Mouse (Mus musculus) forebrain, embryonic 11.5 days (tissue): ENCODE measurements around the gene Ifitm7. TPM values are rescaled to one million over a fixed set of nuclear protein-coding genes. Genes with fewer than 3 reads are reported as not detected.

Experiments
- ATAC-seq: fragments of 200-750 bp; cut with Nextera tagmentation; replicated peaks from 2 replicates; pipeline ENCODE4 v1.8.0; 2017; ENCODE audit warnings: moderate TSS enrichment; ENCODE audit not compliant: low FRiP score
- DNase-seq: peaks from one replicate; pipeline ENCODE4 v3.0.0-alpha.2; 2017; ENCODE audit warnings: low spot score
- H3K27ac ChIP-seq: fragments of 300-500 bp; sonication (generic); 2 replicates; pipeline ENCODE4 v1.5.1; 2014; ENCODE audit warnings: low read depth, low read length
- H3K27me3 ChIP-seq: fragments of 300-500 bp; sonication (generic); 2 replicates; pipeline ENCODE4 v1.6.1; 2014; ENCODE audit warnings: mild to moderate bottlenecking, low read length, mixed read lengths; ENCODE audit not compliant: control insufficient read depth, insufficient read depth
- H3K36me3 ChIP-seq: fragments of 300-500 bp; sonication (generic); 2 replicates; pipeline ENCODE4 v1.6.1; 2014; ENCODE audit warnings: mild to moderate bottlenecking, low read length, moderate library complexity, mixed read lengths; ENCODE audit not compliant: control insufficient read depth, insufficient read depth
- H3K4me1 ChIP-seq: fragments of 300-500 bp; sonication (generic); replicated peaks from 2 replicates; pipeline ENCODE4 v1.6.1; 2014; ENCODE audit warnings: low read length, mixed read lengths; ENCODE audit not compliant: control insufficient read depth, insufficient read depth
- H3K4me2 ChIP-seq: fragments of 300-500 bp; sonication (generic); 2 replicates; pipeline ENCODE4 v1.6.1; 2014; ENCODE audit warnings: low read depth, mild to moderate bottlenecking, low read length, moderate library complexity, mixed read lengths; ENCODE audit not compliant: severe bottlenecking
- H3K4me3 ChIP-seq: fragments of 300-500 bp; sonication (generic); 2 replicates; pipeline ENCODE4 v1.5.1; 2014; ENCODE audit warnings: low read depth, low read length
- H3K9ac ChIP-seq: fragments of 300-500 bp; sonication (generic); 2 replicates; pipeline ENCODE4 v1.6.1; 2014; ENCODE audit warnings: low read length
- H3K9me3 ChIP-seq: fragments of 300-500 bp; sonication (generic); 2 replicates; pipeline ENCODE4 v1.6.1; 2016; ENCODE audit warnings: low read length, mixed read lengths; ENCODE audit not compliant: control insufficient read depth
- WGBS: fragments of 180-500 bp; shearing (Covaris S2); extraction: QIAGEN DNeasy Blood & Tissue Kit; methylation state at CpG from one replicate; pipeline ENCODE4 v1.1.7; 2014; 5-methylcytosine and 5-hydroxymethylcytosine counted together
- polyA plus RNA-seq: library from polyadenylated mRNA; unstranded; fragments of >200 nt; fragmentation: Nextera tagmentation; extraction: Ambion mirVana; gene quantifications from 2 replicates; pipeline ENCODE4 v1.2.1, GENCODE M21; 2014

The Ifitm7 gene
- polyA plus RNA-seq, 1 experiment from 2014 or later, result 1.1 TPM

DNA sequence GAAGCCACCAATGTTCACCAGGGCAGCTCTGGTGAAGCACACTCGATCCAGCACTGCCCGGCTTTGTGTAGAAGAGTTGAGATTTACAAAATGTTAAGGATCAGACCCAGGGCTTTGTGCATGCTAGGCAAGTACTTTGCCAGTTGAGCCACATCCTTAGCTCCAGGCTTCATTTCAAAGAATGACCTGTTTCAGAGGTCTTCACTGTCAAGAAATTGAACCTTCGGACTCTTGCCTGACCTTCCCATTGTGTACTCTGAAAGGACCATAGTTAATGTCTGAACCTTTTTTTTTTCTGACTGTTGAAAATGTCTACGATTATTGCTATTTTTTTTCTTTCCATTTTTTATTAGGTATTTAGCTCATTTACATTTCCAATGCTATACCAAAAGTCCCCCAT is 23.3 kb upstream of the Ifitm7 start:
- no peaks in the 10 kb centered on the region for H3K9me3 ChIP-seq
- H3K36me3 ChIP-seq, result no peaks in the 10 kb centered on the region
- no peak overlapping the region for H3K27ac ChIP-seq
- no peaks in the 10 kb centered on the region for H3K4me1 ChIP-seq
- H3K4me2 ChIP-seq, result no peak overlapping the region
- no peak for DNase-seq
- H3K27me3 ChIP-seq, result no peaks in the 10 kb centered on the region
- 90% methylated on average over 4 of the region's 4 CpGs for WGBS
- no peak overlapping the region for H3K9ac ChIP-seq
- H3K4me3 ChIP-seq, result no peak overlapping the region
- no peak for ATAC-seq

DNA sequence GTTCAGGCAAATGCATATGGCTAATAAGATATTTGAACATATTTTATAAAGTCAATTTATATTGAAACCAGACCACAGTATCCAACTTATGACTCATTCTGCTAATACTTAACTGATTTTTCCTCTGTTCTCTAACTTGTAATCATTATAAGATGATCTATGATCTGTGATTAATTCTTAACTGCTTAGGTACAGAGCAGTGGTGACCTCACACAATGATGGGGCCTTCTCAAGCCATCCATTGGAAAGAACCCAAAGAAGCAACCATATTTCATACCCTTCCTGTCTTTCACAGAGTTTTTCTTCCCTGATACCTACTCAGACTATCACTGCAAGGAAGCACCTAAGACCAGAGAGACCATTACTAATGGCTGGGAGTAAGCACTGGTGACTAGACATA is 22.0 kb upstream of the Ifitm7 start:
- Histone ChIP-seq H3K4me2 (no peak overlapping the region), H3K36me3 (no peaks in the 10 kb centered on the region), H3K27ac (no peak overlapping the region), H3K27me3 (no peaks in the 10 kb centered on the region), H3K4me1 (no peaks in the 10 kb centered on the region), H3K9ac (no peak overlapping the region), H3K9me3 (no peaks in the 10 kb centered on the region), H3K4me3 (no peak overlapping the region)
- ATAC-seq (no peak), DNase-seq (no peak)

DNA sequence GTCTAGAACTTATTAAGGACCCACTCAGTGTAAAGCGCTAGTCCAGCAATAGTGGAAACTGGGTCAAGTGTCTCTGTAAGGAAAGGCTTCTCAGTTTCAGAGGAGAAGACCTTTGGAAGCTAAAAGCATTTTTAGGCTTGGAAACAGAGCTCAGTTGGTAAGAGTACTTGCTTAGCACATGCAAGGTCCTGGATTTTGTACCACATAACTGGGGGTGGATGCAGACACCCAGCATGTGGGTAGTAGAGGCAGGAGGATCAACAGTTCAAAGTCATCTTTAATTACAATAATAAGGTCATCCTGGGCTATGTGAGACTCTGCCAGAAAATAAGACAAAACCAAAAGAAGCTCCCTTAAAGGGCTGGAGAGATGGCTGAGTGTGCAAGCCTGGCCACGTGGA is 21.4 kb upstream of the Ifitm7 start:
- Histone ChIP-seq H3K9ac (no peak overlapping the region), H3K9me3 (no peaks in the 10 kb centered on the region), H3K36me3 (no peaks in the 10 kb centered on the region), H3K4me3 (no peak overlapping the region), H3K27me3 (no peaks in the 10 kb centered on the region), H3K4me1 (no peaks in the 10 kb centered on the region), H3K27ac (no peak overlapping the region), H3K4me2 (no peak overlapping the region)
- no peak for DNase-seq
- no peak for ATAC-seq
- WGBS, result 90% methylated on average over 2 of the region's 2 CpGs

DNA sequence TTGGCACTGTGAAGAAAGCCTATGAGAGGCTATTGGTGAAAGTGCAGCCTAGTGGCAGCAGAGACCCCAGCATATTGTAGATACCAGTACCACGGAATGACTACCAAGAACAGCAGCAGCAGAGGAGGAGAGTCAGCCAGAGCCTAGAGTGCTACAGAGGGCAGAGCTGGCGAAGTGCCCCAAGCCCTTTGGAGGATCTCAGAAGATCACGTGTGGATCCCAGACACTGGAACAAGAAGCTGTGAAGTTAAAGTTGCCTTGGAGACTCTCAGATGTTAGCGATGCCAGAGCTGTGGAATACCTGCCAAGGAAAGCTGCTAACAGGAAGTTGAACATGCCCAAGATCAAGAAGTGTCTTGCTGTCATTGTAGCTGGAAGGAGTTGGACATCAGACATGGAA is 18.6 kb upstream of the Ifitm7 start:
- no peak overlapping the region for H3K4me3 ChIP-seq
- H3K27me3 ChIP-seq, result no peaks in the 10 kb centered on the region
- no peak overlapping the region for H3K27ac ChIP-seq
- H3K4me1 ChIP-seq, result no peaks in the 10 kb centered on the region
- DNase-seq, result no peak
- H3K9me3 ChIP-seq, result no peaks in the 10 kb centered on the region
- H3K36me3 ChIP-seq, result no peaks in the 10 kb centered on the region
- no peak overlapping the region for H3K4me2 ChIP-seq
- ATAC-seq, result no peak
- H3K9ac ChIP-seq, result no peak overlapping the region
- WGBS, result 92% methylated on average over 4 of the region's 4 CpGs

DNA sequence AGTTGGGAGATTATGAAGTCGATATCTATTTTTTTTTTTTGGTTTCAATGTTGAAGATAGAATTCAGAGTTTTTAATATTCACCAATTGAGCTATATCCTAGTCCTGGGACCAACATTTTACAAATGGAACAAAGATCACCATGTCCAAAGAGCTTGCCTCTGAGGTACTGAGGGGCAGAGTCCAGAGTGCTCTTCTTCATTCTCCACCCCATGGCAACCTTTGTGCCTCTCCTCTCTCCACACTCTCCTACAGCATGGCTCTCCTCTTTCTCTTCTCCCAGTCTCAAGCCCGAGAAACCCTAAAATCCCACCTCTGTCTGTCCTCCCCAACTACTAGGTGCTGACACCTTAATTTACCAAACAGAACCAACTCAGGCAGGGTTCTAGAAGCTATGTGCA is 18.0 kb upstream of the Ifitm7 start:
- H3K4me2 ChIP-seq, result no peak overlapping the region
- no peak for ATAC-seq
- H3K27me3 ChIP-seq, result no peaks in the 10 kb centered on the region
- H3K9ac ChIP-seq, result no peak overlapping the region
- H3K9me3 ChIP-seq, result no peaks in the 10 kb centered on the region
- no peak overlapping the region for H3K27ac ChIP-seq
- H3K4me3 ChIP-seq, result no peak overlapping the region
- DNase-seq, result no peak
- no peaks in the 10 kb centered on the region for H3K36me3 ChIP-seq
- WGBS, result 79% methylated on average over 2 of the region's 2 CpGs
- no peaks in the 10 kb centered on the region for H3K4me1 ChIP-seq

DNA sequence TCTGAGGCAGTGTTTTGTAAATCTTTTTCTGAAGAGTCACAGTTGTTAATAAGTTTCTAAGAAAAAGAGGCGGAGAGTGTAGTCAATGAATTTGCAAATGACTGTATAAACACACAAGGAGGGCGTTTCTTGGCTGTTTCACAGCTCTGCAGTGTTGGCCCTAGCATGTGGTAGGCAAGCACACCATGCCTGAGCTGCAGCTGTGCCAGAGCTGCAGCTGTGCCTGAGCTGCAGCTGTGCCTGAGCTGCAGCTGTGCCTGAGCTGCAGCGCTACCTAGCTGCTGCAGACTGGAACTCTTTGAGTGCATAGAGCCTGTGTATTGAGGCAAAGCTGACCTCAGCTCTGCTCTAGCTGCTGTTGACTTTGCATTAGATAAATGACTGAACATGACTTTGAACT is 17.5 kb upstream of the Ifitm7 start:
- no peak overlapping the region for H3K4me2 ChIP-seq
- H3K9me3 ChIP-seq, result no peaks in the 10 kb centered on the region
- WGBS, result 37% methylated on average over 3 of the region's 3 CpGs
- ATAC-seq, result no peak
- no peaks in the 10 kb centered on the region for H3K27me3 ChIP-seq
- no peak overlapping the region for H3K4me3 ChIP-seq
- H3K4me1 ChIP-seq, result no peaks in the 10 kb centered on the region
- DNase-seq, result no peak
- H3K9ac ChIP-seq, result no peak overlapping the region
- no peaks in the 10 kb centered on the region for H3K36me3 ChIP-seq
- no peak overlapping the region for H3K27ac ChIP-seq

DNA sequence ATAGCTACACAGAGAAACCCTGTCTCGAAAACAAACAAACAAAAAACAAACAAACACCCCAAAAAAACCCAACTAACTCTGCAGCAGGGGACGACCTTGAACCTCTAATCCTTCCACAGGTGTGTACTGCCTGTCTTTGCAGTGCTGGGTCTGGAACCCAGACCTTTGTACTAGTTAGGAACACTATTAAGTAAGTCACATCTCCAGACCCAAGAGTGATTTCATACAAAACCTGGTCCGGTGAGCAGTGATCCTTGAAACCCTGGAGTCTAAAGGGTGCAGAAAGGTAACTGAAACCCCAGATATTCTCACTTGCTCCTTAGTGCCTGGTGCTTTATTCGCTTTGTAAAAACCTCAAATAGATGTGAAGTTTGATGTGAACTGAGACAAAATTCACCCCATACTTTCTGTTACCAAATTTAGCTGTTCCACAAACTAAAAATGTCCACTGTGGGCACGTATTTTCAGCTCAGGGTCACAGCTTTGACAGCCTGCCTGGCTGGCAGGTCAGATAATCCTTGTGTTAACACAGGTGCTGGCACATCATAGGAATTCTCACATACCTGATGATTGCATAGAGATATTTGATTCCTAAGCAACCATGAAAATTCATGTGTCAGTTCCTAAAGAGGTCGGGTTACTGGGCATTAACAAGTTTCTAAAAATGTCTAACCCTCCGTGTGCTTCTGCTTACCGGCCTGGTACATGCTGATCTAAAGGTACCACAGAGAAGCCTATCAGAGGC is 16.9 kb upstream of the Ifitm7 start:
- ATAC-seq, result no peak

DNA sequence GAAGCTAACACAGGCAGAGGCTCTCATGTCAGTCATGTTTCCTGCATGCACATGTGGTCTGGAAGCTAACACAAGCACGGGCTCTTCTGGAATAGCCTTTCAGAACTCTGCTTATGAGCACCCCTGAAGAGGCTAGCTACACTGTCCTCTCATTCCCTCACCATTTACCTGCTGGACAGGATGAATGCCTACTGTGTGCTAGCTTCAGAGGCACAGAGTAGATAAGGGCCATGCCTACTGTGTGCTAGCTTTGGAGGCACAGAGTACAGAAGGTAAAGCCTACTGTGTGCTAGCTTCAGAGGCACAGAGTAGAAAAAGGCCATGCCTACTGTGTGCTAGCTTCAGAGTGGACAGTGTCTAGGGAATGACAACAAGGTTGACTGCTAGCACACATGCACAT is 7.8 kb upstream of the Ifitm7 start:
- Histone ChIP-seq H3K4me2 (no peak overlapping the region), H3K4me3 (no peak overlapping the region), H3K9me3 (no peaks in the 10 kb centered on the region), H3K27ac (no peak overlapping the region), H3K9ac (no peak overlapping the region), H3K27me3 (no peaks in the 10 kb centered on the region), H3K36me3 (no peaks in the 10 kb centered on the region), H3K4me1 (no peaks in the 10 kb centered on the region)
- ATAC-seq, result no peak
- 82% methylated on average over 1 of the region's 1 CpGs for WGBS
- no peak for DNase-seq

More for the DNA sequence above, 16.9 kb upstream of the Ifitm7 start:
- Histone ChIP-seq H3K4me3 (no peak overlapping the region), H3K9me3 (no peaks in the 10 kb centered on the region), H3K27me3 (no peaks in the 10 kb centered on the region), H3K9ac (no peak overlapping the region), H3K4me2 (no peak overlapping the region), H3K4me1 (no peaks in the 10 kb centered on the region), H3K27ac (no peak overlapping the region), H3K36me3 (no peaks in the 10 kb centered on the region)
- no peak for DNase-seq
- 76% methylated on average over 8 of the region's 8 CpGs for WGBS

DNA sequence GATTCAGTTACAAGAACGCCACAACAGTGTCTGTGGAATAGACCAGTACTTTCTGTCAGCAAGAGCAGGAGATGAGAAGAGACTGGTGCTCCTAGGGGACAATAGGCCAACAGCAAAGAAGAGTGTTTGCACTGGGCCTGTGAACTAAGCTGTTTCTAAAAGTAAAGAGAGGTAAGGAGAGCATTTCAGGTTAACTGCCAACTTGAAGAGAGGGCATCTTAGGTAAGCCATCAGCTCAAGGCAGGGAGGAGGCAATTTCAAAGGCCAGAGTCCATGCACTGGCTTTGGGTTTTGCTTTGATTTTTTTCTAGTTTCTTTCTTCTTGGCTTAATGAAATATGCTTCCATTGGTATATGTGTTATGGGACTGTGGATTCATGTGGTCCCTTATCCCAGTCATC is 7.4 kb upstream of the Ifitm7 start:
- Histone ChIP-seq H3K27me3 (no peaks in the 10 kb centered on the region), H3K36me3 (no peaks in the 10 kb centered on the region), H3K4me2 (no peak overlapping the region), H3K4me3 (no peak overlapping the region), H3K4me1 (no peaks in the 10 kb centered on the region), H3K27ac (no peak overlapping the region), H3K9me3 (no peaks in the 10 kb centered on the region), H3K9ac (no peak overlapping the region)
- 90% methylated on average over 1 of the region's 1 CpGs for WGBS
- no peak for ATAC-seq
- no peak for DNase-seq
